Mouse (Mus musculus): Measurements from ENCODE around the gene Ngrn. TPM values are rescaled to one million over a fixed set of nuclear protein-coding genes. Genes with fewer than 3 reads are reported as not detected.
A peak's percentile ranks its signal among the peaks of the same experiment; 100 is the strongest.

The Ngrn gene
- polyA plus RNA-seq, 1 experiment from 2014 or later, result 67.8 TPM

DNA sequence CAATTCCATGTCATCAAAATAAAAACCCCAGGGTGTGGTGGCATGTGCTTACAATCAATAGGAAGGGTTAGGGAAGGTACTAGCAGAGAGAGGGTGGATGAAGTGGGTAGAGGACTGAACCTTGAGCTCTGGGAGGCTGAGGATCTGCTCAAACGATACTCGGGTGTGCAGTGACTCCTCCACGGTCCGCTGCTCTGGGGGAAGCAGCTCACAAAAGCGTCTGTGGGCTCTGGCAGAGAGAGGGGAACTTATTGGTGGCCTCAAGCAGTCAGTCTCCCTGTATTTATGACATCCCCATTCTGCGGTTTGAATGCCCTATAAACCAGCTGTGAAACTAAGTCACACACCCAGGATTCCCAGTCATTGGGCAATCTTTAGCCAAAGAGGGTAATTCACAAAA lies 30.8 kb upstream of the Ngrn start:
- no peak overlapping the region for H3K4me2 ChIP-seq (replicated peaks)
- 55% methylated on average over 6 of the region's 6 CpGs for WGBS
- DNase-seq (ENCODE audit: low spot score), result no peak
- peaks cover 29% of the 10 kb centered on the region for H3K36me3 ChIP-seq (replicated peaks; ENCODE audit: control insufficient read depth, insufficient read depth)
- H3K9me3 ChIP-seq (ENCODE audit: control insufficient read depth, low read length), result no peaks in the 10 kb centered on the region
- no peak overlapping the region for H3K9ac ChIP-seq
- H3K4me3 ChIP-seq (replicated peaks; ENCODE audit: low read length), result no peak overlapping the region
- ATAC-seq (ENCODE audit: low FRiP score), result no peak
- H3K4me1 ChIP-seq (replicated peaks; ENCODE audit: control insufficient read depth, insufficient read depth, low read length), result peaks cover 17% of the 10 kb centered on the region
- H3K27me3 ChIP-seq (ENCODE audit: control insufficient read depth, insufficient read depth, low read length), result no peaks in the 10 kb centered on the region; the same call in 1 of the 2 replicates
- no peak overlapping the region for H3K27ac ChIP-seq

- peaks cover 18% of the 10 kb centered on the region for H3K4me1 ChIP-seq (replicated peaks; ENCODE audit: control insufficient read depth, insufficient read depth, low read length)
- H3K27me3 ChIP-seq (ENCODE audit: control insufficient read depth, insufficient read depth, low read length), result no peaks in the 10 kb centered on the region; the same call in 1 of the 2 replicates
- H3K27ac ChIP-seq, result no peak overlapping the region
- H3K9me3 ChIP-seq (ENCODE audit: control insufficient read depth, low read length), result no peaks in the 10 kb centered on the region
- DNase-seq (ENCODE audit: low spot score) (no peak), ATAC-seq (ENCODE audit: low FRiP score) (peak; percentile 28)
- WGBS, result 1% methylated on average over 29 of the region's 29 CpGs
- H3K4me3 ChIP-seq (replicated peaks; ENCODE audit: low read length), result peak overlapping the region; percentile 78
- H3K36me3 ChIP-seq (replicated peaks; ENCODE audit: control insufficient read depth, insufficient read depth), result peaks cover 11% of the 10 kb centered on the region
- H3K4me2 ChIP-seq (replicated peaks), result peak overlapping the region; percentile 89
- H3K9ac ChIP-seq, result peak overlapping the region; percentile 60
Observed at GRCm38 (mm10) chr7:80231971-80232488, 29.0 kb upstream of the Ngrn start.

DNA sequence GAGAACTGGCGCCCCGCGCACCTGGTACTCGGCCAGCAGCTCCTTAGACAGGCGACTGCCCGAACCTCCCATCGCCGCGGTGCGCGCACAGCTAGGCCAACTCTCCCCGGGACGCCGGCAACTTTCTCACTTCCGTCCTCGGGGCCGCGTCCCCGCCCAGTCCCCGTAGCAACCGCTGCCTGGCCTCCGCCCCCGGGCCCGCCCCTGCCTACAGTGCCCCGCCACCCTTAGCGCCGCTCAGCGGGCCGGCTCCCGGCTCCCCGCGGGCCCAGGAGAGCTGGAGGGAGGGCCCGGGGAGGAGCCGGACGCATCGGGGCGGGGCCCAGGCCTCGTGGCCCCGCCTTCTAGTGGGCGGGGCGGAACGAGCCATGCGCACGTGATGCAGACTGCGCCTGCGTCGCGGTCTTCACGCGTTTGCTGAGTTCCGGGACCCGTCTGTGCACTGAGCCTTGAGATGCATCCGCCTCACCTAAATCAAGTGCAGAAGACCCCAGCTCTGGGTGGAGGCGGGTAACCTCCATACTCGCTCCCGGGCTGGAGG lies 28.5 kb upstream of the Ngrn start, which contains the start of the genes Cib1 and Gdpgp1:
Gene Cib1, minus strand, starts transcription at position 325 of the 541 bp plus-strand sequence.
Gene Gdpgp1, plus strand, starts transcription at position 377 of the 541 bp plus-strand sequence.
- Histone ChIP-seq H3K27me3 (ENCODE audit: control insufficient read depth, insufficient read depth, low read length) (no peaks in the 10 kb centered on the region; the same call in 1 of the 2 replicates), H3K4me1 (replicated peaks; ENCODE audit: control insufficient read depth, insufficient read depth, low read length) (peaks cover 18% of the 10 kb centered on the region), H3K4me3 (replicated peaks; ENCODE audit: low read length) (peak within 1 kb of the TSS; percentile 78), H3K36me3 (replicated peaks; ENCODE audit: control insufficient read depth, insufficient read depth) (peaks cover 6% of the 10 kb centered on the region), H3K9ac (peak within 1 kb of the TSS; percentile 60), H3K9me3 (ENCODE audit: control insufficient read depth, low read length) (no peaks in the 10 kb centered on the region), H3K27ac (peak within 1 kb of the TSS; percentile 38), H3K4me2 (replicated peaks) (peak within 1 kb of the TSS; percentile 89)
- WGBS, result under 1% methylated on average over 56 of the region's 56 CpGs
- ATAC-seq (ENCODE audit: low FRiP score) (peak; percentile 96), DNase-seq (ENCODE audit: low spot score) (peak; percentile 98)

- peak overlapping the region; percentile 60 for H3K9ac ChIP-seq
Observed at GRCm38 (mm10) chr7:80233799-80234198, 27.2 kb upstream of the Ngrn start.

GRCm38 (mm10) chr7:80238542-80238941 lies 22.5 kb upstream of the Ngrn start:
- ATAC-seq (ENCODE audit: low FRiP score), result no peak
- Histone ChIP-seq H3K27ac (no peak overlapping the region), H3K9me3 (ENCODE audit: control insufficient read depth, low read length) (no peaks in the 10 kb centered on the region), H3K4me3 (replicated peaks; ENCODE audit: low read length) (no peak overlapping the region), H3K27me3 (ENCODE audit: control insufficient read depth, insufficient read depth, low read length) (no peaks in the 10 kb centered on the region), H3K4me1 (replicated peaks; ENCODE audit: control insufficient read depth, insufficient read depth, low read length) (peaks cover 15% of the 10 kb centered on the region; the same call in 1 of the 2 replicates), H3K36me3 (replicated peaks; ENCODE audit: control insufficient read depth, insufficient read depth) (peaks cover 35% of the 10 kb centered on the region), H3K9ac (no peak overlapping the region), H3K4me2 (replicated peaks) (no peak overlapping the region)
- no peak for DNase-seq (ENCODE audit: low spot score)
- 92% methylated on average over 9 of the region's 10 CpGs for WGBS

More at GRCm38 (mm10) chr7:80233799-80234198, 27.2 kb upstream of the Ngrn start:
- WGBS, result 73% methylated on average over 9 of the region's 9 CpGs
- Histone ChIP-seq H3K36me3 (replicated peaks; ENCODE audit: control insufficient read depth, insufficient read depth) (peaks cover 9% of the 10 kb centered on the region), H3K4me3 (replicated peaks; ENCODE audit: low read length) (peak overlapping the region; percentile 78; the same call in 1 of the 2 replicates), H3K27me3 (ENCODE audit: control insufficient read depth, insufficient read depth, low read length) (no peaks in the 10 kb centered on the region; the same call in 1 of the 2 replicates), H3K4me1 (replicated peaks; ENCODE audit: control insufficient read depth, insufficient read depth, low read length) (peaks cover 18% of the 10 kb centered on the region), H3K9me3 (ENCODE audit: control insufficient read depth, low read length) (no peaks in the 10 kb centered on the region), H3K4me2 (replicated peaks) (peak overlapping the region; percentile 89), H3K27ac (no peak overlapping the region)
- DNase-seq (ENCODE audit: low spot score), result no peak
- ATAC-seq (ENCODE audit: low FRiP score), result no peak

DNA sequence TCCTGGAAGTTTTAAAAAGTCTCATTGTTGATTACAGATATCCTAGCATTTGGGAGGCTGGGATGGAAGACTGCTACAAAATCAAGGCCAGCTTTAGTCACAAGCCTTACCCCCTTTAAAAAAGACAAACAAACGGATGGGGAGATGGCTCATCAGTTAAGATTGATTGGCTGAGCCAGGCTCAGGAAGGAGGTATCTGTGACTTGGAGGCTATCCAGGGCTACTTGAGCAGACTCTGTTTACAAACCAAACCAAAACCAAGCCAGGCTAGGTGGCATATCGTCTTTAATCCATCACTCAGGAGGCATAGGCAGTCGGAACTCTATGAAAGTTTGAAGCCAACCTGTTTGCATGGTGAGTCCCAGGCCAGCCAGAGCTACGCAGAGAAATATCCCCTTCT lies 19.4 kb upstream of the Ngrn start:
- H3K4me3 ChIP-seq (replicated peaks; ENCODE audit: low read length), result no peak overlapping the region
- H3K27ac ChIP-seq, result no peak overlapping the region
- peaks cover 35% of the 10 kb centered on the region for H3K36me3 ChIP-seq (replicated peaks; ENCODE audit: control insufficient read depth, insufficient read depth)
- H3K9ac ChIP-seq, result no peak overlapping the region
- no peaks in the 10 kb centered on the region for H3K9me3 ChIP-seq (ENCODE audit: control insufficient read depth, low read length)
- no peak for DNase-seq (ENCODE audit: low spot score)
- WGBS, result 97% methylated on average over 4 of the region's 4 CpGs
- ATAC-seq (ENCODE audit: low FRiP score), result no peak
- H3K4me1 ChIP-seq (replicated peaks; ENCODE audit: control insufficient read depth, insufficient read depth, low read length), result no peaks in the 10 kb centered on the region
- no peak overlapping the region for H3K4me2 ChIP-seq (replicated peaks)
- no peaks in the 10 kb centered on the region for H3K27me3 ChIP-seq (ENCODE audit: control insufficient read depth, insufficient read depth, low read length)

- DNase-seq (ENCODE audit: low spot score), result no peak
- H3K4me2 ChIP-seq (replicated peaks), result no peak overlapping the region
- H3K4me3 ChIP-seq (replicated peaks; ENCODE audit: low read length), result no peak overlapping the region
- H3K9me3 ChIP-seq (ENCODE audit: control insufficient read depth, low read length), result no peaks in the 10 kb centered on the region
- no peak overlapping the region for H3K27ac ChIP-seq
- H3K9ac ChIP-seq, result no peak overlapping the region
- WGBS, result 90% methylated on average over 4 of the region's 4 CpGs
- no peak for ATAC-seq (ENCODE audit: low FRiP score)
- H3K36me3 ChIP-seq (replicated peaks; ENCODE audit: control insufficient read depth, insufficient read depth), result peaks cover 17% of the 10 kb centered on the region
- no peaks in the 10 kb centered on the region for H3K4me1 ChIP-seq (replicated peaks; ENCODE audit: control insufficient read depth, insufficient read depth, low read length)
- no peaks in the 10 kb centered on the region for H3K27me3 ChIP-seq (ENCODE audit: control insufficient read depth, insufficient read depth, low read length)
Observed at GRCm38 (mm10) chr7:80244851-80245250, 16.2 kb upstream of the Ngrn start.

- H3K9ac ChIP-seq, result peak within 1 kb of the TSS; percentile 68
- peak within 1 kb of the TSS; percentile 55 for H3K4me3 ChIP-seq (replicated peaks; ENCODE audit: low read length)
- ATAC-seq (ENCODE audit: low FRiP score) (peak; percentile 98), DNase-seq (ENCODE audit: low spot score) (peak; percentile 97)
- under 1% methylated on average over 48 of the region's 48 CpGs for WGBS
- peak within 1 kb of the TSS; percentile 84 for H3K27ac ChIP-seq
- H3K36me3 ChIP-seq (replicated peaks; ENCODE audit: control insufficient read depth, insufficient read depth), result 0 out of 2 replicates have a peak, but pooled peaks cover 5% of the 10 kb centered on the region
- H3K9me3 ChIP-seq (ENCODE audit: control insufficient read depth, low read length), result no peaks in the 10 kb centered on the region
- no peaks in the 10 kb centered on the region for H3K4me1 ChIP-seq (replicated peaks; ENCODE audit: control insufficient read depth, insufficient read depth, low read length)
- H3K27me3 ChIP-seq (ENCODE audit: control insufficient read depth, insufficient read depth, low read length), result no peaks in the 10 kb centered on the region; the same call in 1 of the 2 replicates
- H3K4me2 ChIP-seq (replicated peaks), result peak within 1 kb of the TSS; percentile 53
Observed at GRCm38 (mm10) chr7:80246148-80246721, 14.8 kb upstream of the Ngrn start, which contains the start of gene Ttll13. Gene Ttll13, plus strand, starts transcription at chr7:80246376.

DNA sequence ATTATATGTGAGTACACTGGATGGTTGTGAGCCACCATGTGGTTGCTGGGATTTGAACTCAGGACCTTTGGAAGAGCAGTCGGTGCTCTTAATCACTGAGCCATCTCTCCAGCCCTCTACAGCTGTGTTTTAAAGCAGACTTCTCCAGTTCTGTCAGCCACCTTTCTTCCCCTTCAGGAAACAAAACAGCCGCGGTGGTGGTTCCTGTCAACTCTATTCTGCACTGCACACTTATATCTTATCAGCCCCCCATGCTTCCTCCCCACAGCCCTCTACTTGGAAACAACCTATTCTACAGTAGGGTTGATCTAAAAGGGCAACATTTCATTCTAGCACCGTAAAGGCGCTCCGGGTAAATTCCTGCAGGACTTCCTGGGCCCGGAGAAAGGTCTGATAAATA lies 14.2 kb upstream of the Ngrn start:
- Histone ChIP-seq H3K4me3 (replicated peaks; ENCODE audit: low read length) (peak overlapping the region; percentile 55), H3K4me1 (replicated peaks; ENCODE audit: control insufficient read depth, insufficient read depth, low read length) (no peaks in the 10 kb centered on the region), H3K4me2 (replicated peaks) (peak overlapping the region; percentile 53), H3K9ac (peak overlapping the region; percentile 68; the same call in 1 of the 2 replicates), H3K36me3 (replicated peaks; ENCODE audit: control insufficient read depth, insufficient read depth) (0 out of 2 replicates have a peak, but pooled peaks cover 3% of the 10 kb centered on the region), H3K27me3 (ENCODE audit: control insufficient read depth, insufficient read depth, low read length) (no peaks in the 10 kb centered on the region; the same call in 1 of the 2 replicates), H3K27ac (0 out of 2 replicates have a peak overlapping the region, but pooled peaks have one; percentile 84), H3K9me3 (ENCODE audit: control insufficient read depth, low read length) (no peaks in the 10 kb centered on the region)
- DNase-seq (ENCODE audit: low spot score) (no peak), ATAC-seq (ENCODE audit: low FRiP score) (no peak)
- 72% methylated on average over 7 of the region's 7 CpGs for WGBS

All from hindbrain, embryonic 14.5 days (tissue).